Mouse (Mus musculus) embryonic facial prominence, embryonic 11.5 days (tissue): ENCODE measurements at regions not wholly inside any gene's neighbourhood (a gene's known extent, or its start where the extent isn't known, plus 50 kb on each side); places are given as distances from the start of the nearest gene placed in this dataset.

ENCODE experiments used
- ATAC-seq: fragments of 200-750 bp; cut with Nextera tagmentation; replicated peaks from 2 replicates; pipeline ENCODE4 v1.8.0; 2017; ENCODE audit warnings: low read depth; ENCODE audit not compliant: insufficient number of reproducible peaks, low FRiP score, low TSS enrichment
- DNase-seq: peaks from one replicate; pipeline ENCODE4 v3.0.0-alpha.2; 2015; ENCODE audit warnings: low spot score
- H3K27ac ChIP-seq: fragments of 300-500 bp; sonication (generic); replicated peaks from 2 replicates; pipeline ENCODE4 v1.5.1; 2014; ENCODE audit warnings: mild to moderate bottlenecking, low read depth, low read length, control low read depth
- H3K27me3 ChIP-seq: fragments of 300-500 bp; sonication (generic); 2 replicates; pipeline ENCODE4 v1.6.1; 2014; ENCODE audit warnings: mild to moderate bottlenecking, low read length, moderate library complexity, mixed read lengths; ENCODE audit not compliant: control insufficient read depth, insufficient read depth
- H3K36me3 ChIP-seq: fragments of 300-500 bp; sonication (generic); replicated peaks from 2 replicates; pipeline ENCODE4 v1.6.1; 2014; ENCODE audit warnings: low read depth, mild to moderate bottlenecking, low read length, moderate library complexity, mixed read lengths; ENCODE audit not compliant: control insufficient read depth, insufficient read depth
- H3K4me1 ChIP-seq: fragments of 300-500 bp; sonication (generic); 2 replicates; pipeline ENCODE4 v1.6.1; 2014; ENCODE audit warnings: low read length, mixed read lengths; ENCODE audit not compliant: control insufficient read depth, insufficient read depth
- H3K4me2 ChIP-seq: fragments of 300-500 bp; sonication (generic); 2 replicates; pipeline ENCODE4 v1.6.1; 2014; ENCODE audit warnings: low read depth, mild to moderate bottlenecking, control low read depth, low read length, moderate library complexity
- H3K4me3 ChIP-seq: fragments of 300-500 bp; sonication (generic); 2 replicates; pipeline ENCODE4 v1.5.1; 2014; ENCODE audit warnings: low read depth, low read length, control low read depth
- H3K9ac ChIP-seq: fragments of 300-500 bp; sonication (generic); replicated peaks from 2 replicates; pipeline ENCODE4 v1.6.1; 2014; ENCODE audit warnings: mild to moderate bottlenecking, control low read depth, low read length
- H3K9me3 ChIP-seq: fragments of 300-500 bp; sonication (generic); replicated peaks from 2 replicates; pipeline ENCODE4 v1.6.1; 2016; ENCODE audit warnings: mild to moderate bottlenecking, low read length, inconsistent platforms, mixed read lengths; ENCODE audit not compliant: control insufficient read depth
- WGBS: fragments of 180-500 bp; shearing (Covaris S2); extraction: QIAGEN DNeasy Blood & Tissue Kit; methylation state at CpG from one replicate; pipeline ENCODE4 v1.1.7; 2014; 5-methylcytosine and 5-hydroxymethylcytosine counted together

- ATAC-seq (no peak), DNase-seq (no peak)
- H3K36me3 ChIP-seq, result no peaks in the 10 kb centered on the region
- no peaks in the 10 kb centered on the region for H3K9me3 ChIP-seq
- 90% methylated on average over 2 of the region's 2 CpGs for WGBS
- no peaks in the 10 kb centered on the region for H3K27me3 ChIP-seq
- H3K9ac ChIP-seq, result no peak overlapping the region
- H3K27ac ChIP-seq, result no peak overlapping the region
- H3K4me3 ChIP-seq, result no peak overlapping the region
- no peak overlapping the region for H3K4me2 ChIP-seq
- no peaks in the 10 kb centered on the region for H3K4me1 ChIP-seq
Measured at GRCm38 (mm10) chr7:79217232-79217631, 55.8 kb upstream of the Abhd2 start.

GRCm38 (mm10) chr7:79222626-79223335, 50.2 kb upstream of the Abhd2 start:
- Histone ChIP-seq H3K4me1 (no peaks in the 10 kb centered on the region), H3K27ac (no peak overlapping the region), H3K4me2 (no peak overlapping the region), H3K9me3 (no peaks in the 10 kb centered on the region), H3K9ac (no peak overlapping the region), H3K4me3 (no peak overlapping the region), H3K27me3 (no peaks in the 10 kb centered on the region), H3K36me3 (no peaks in the 10 kb centered on the region)
- no peak for ATAC-seq
- DNase-seq, result no peak
- WGBS, result 77% methylated on average over 9 of the region's 9 CpGs
